Mouse (Mus musculus): ENCODE measurements at regions not wholly inside any gene's neighbourhood (a gene's known extent, or its start where the extent isn't known, plus 50 kb on each side); places are given as distances from the start of the nearest gene placed in this dataset.

GRCm38 (mm10) chr7:37204800-37205199, 506.9 kb downstream of the Tshz3 start:
- DNase-seq (ENCODE audit: low spot score), result no peak
- intact Hi-C loops (cut with DNase I), result no loop called here

GRCm38 (mm10) chr7:37208305-37208704, 510.4 kb downstream of the Tshz3 start:
- DNase-seq (ENCODE audit: low spot score), result no peak
- intact Hi-C loops (cut with DNase I), result no loop called here

- intact Hi-C loops (cut with DNase I), result no loop called here
- no peak for DNase-seq (ENCODE audit: low spot score)
These were observed 515.8 kb downstream of the Tshz3 start for GRCm38 (mm10) chr7:37213751-37214181.

GRCm38 (mm10) chr7:37215498-37215897, 517.6 kb downstream of the Tshz3 start:
- no peak for DNase-seq (ENCODE audit: low spot score)
- intact Hi-C loops (cut with DNase I), result no loop called here

- intact Hi-C loops (cut with DNase I), result no loop called here
- no peak for DNase-seq (ENCODE audit: low spot score)
These were observed 522.6 kb downstream of the Tshz3 start for GRCm38 (mm10) chr7:37220476-37220875.

GRCm38 (mm10) chr7:37226423-37226822, 528.5 kb downstream of the Tshz3 start:
- intact Hi-C loops (cut with DNase I), result no loop called here
- no peak for DNase-seq (ENCODE audit: low spot score)

GRCm38 (mm10) chr7:37230641-37231347, 532.9 kb downstream of the Tshz3 start:
- intact Hi-C loops (cut with DNase I), result no loop called here
- DNase-seq (ENCODE audit: low spot score), result no peak

GRCm38 (mm10) chr7:37240832-37241231, 532.6 kb downstream of the Zfp536 start:
- intact Hi-C loops (cut with DNase I), result no loop called here

GRCm38 (mm10) chr7:37241781-37242180, 531.7 kb downstream of the Zfp536 start:
- DNase-seq (ENCODE audit: low spot score), result no peak
- intact Hi-C loops (cut with DNase I), result no loop called here

More at GRCm38 (mm10) chr7:37240832-37241231, 532.6 kb downstream of the Zfp536 start:
- no peak for DNase-seq (ENCODE audit: low spot score)

GRCm38 (mm10) chr7:37242476-37242875, 531.0 kb downstream of the Zfp536 start:
- intact Hi-C loops (cut with DNase I), result no loop called here

GRCm38 (mm10) chr7:37246156-37246555, 527.3 kb downstream of the Zfp536 start:
- no peak for DNase-seq (ENCODE audit: low spot score)
- intact Hi-C loops (cut with DNase I), result no loop called here

More at GRCm38 (mm10) chr7:37242476-37242875, 531.0 kb downstream of the Zfp536 start:
- no peak for DNase-seq (ENCODE audit: low spot score)

GRCm38 (mm10) chr7:37254431-37254830, 519.0 kb downstream of the Zfp536 start:
- DNase-seq (ENCODE audit: low spot score), result no peak
- intact Hi-C loops (cut with DNase I), result no loop called here

GRCm38 (mm10) chr7:37255840-37256239, 517.6 kb downstream of the Zfp536 start:
- DNase-seq (ENCODE audit: low spot score), result no peak
- intact Hi-C loops (cut with DNase I), result no loop called here

- DNase-seq (ENCODE audit: low spot score), result no peak
- intact Hi-C loops (cut with DNase I), result no loop called here
These were observed 514.1 kb downstream of the Zfp536 start for GRCm38 (mm10) chr7:37259293-37259692.

- intact Hi-C loops (cut with DNase I), result no loop called here
- DNase-seq (ENCODE audit: low spot score), result no peak
These were observed 510.6 kb downstream of the Zfp536 start for GRCm38 (mm10) chr7:37262846-37263245.

- intact Hi-C loops (cut with DNase I), result no loop called here
- no peak for DNase-seq (ENCODE audit: low spot score)
These were observed 506.0 kb downstream of the Zfp536 start for GRCm38 (mm10) chr7:37267404-37267803.

GRCm38 (mm10) chr7:37270841-37271240, 502.6 kb downstream of the Zfp536 start:
- no peak for DNase-seq (ENCODE audit: low spot score)
- intact Hi-C loops (cut with DNase I), result no loop called here

GRCm38 (mm10) chr7:37290018-37290417, 483.4 kb downstream of the Zfp536 start:
- intact Hi-C loops (cut with DNase I), result no loop called here
- DNase-seq (ENCODE audit: low spot score), result peak; percentile 8

- no peak for DNase-seq (ENCODE audit: low spot score)
- intact Hi-C loops (cut with DNase I), result no loop called here
These were observed 482.9 kb downstream of the Zfp536 start for GRCm38 (mm10) chr7:37290493-37291045.

- intact Hi-C loops (cut with DNase I), result no loop called here
- peak; percentile 47 for DNase-seq (ENCODE audit: low spot score)
These were observed 481.7 kb downstream of the Zfp536 start for GRCm38 (mm10) chr7:37291726-37292125.

- intact Hi-C loops (cut with DNase I), result no loop called here
- no peak for DNase-seq (ENCODE audit: low spot score)
These were observed 480.9 kb downstream of the Zfp536 start for GRCm38 (mm10) chr7:37292554-37292953.

GRCm38 (mm10) chr7:37298888-37299287, 474.6 kb downstream of the Zfp536 start:
- DNase-seq (ENCODE audit: low spot score), result no peak
- intact Hi-C loops (cut with DNase I), result no loop called here

All from heart, postnatal 25 days (tissue).